Mouse (Mus musculus) neural tube, embryonic 13.5 days (tissue): ENCODE results near the gene Vmn1r93. TPM values are rescaled to one million over a fixed set of nuclear protein-coding genes. Genes with fewer than 3 reads are reported as not detected.
"Not testable (repeated sequence)": the region's sequence is repeated elsewhere in the genome, so short reads cannot be mapped to it uniquely, and the experiment has no call there.

Source experiments
- ATAC-seq: fragments of 200-750 bp; cut with Nextera tagmentation; 2 replicates; pipeline ENCODE4 v1.8.0; 2017; ENCODE audit warnings: low read depth, mild to moderate bottlenecking, moderate TSS enrichment, moderate library complexity
- H3K27ac ChIP-seq: fragments of 300-500 bp; sonication (generic); replicated peaks from 2 replicates; pipeline ENCODE4 v1.5.1; 2015; ENCODE audit warnings: moderate library complexity, mild to moderate bottlenecking, inconsistent platforms
- H3K27me3 ChIP-seq: fragments of 300-500 bp; sonication (generic); 2 replicates; pipeline ENCODE4 v1.6.1; 2015; ENCODE audit warnings: mild to moderate bottlenecking, inconsistent platforms
- H3K36me3 ChIP-seq: fragments of 300-500 bp; sonication (generic); 2 replicates; pipeline ENCODE4 v1.6.1; 2015; ENCODE audit warnings: mild to moderate bottlenecking, inconsistent platforms
- H3K4me1 ChIP-seq: fragments of 300-500 bp; sonication (generic); replicated peaks from 2 replicates; pipeline ENCODE4 v1.6.1; 2015; ENCODE audit warnings: inconsistent platforms
- H3K4me2 ChIP-seq: fragments of 300-500 bp; sonication (generic); 2 replicates; pipeline ENCODE4 v1.6.1; 2015; ENCODE audit warnings: inconsistent platforms, mild to moderate bottlenecking, moderate library complexity
- H3K4me3 ChIP-seq: fragments of 300-500 bp; sonication (generic); 2 replicates; pipeline ENCODE4 v1.5.1; 2015; ENCODE audit warnings: mild to moderate bottlenecking, inconsistent platforms
- H3K9ac ChIP-seq: fragments of 300-500 bp; sonication (generic); 2 replicates; pipeline ENCODE4 v1.6.1; 2015; ENCODE audit warnings: moderate library complexity, mild to moderate bottlenecking, inconsistent platforms
- H3K9me3 ChIP-seq: fragments of 300-500 bp; sonication (generic); 2 replicates; pipeline ENCODE4 v1.6.1; 2016; ENCODE audit warnings: inconsistent platforms
- WGBS: fragments of 180-500 bp; shearing (Covaris S2); methylation state at CpG from one replicate; pipeline ENCODE4 v1.1.7; 2015; 5-methylcytosine and 5-hydroxymethylcytosine counted together
- polyA plus RNA-seq: library from polyadenylated mRNA; unstranded; fragments of >200 nt; fragmentation: Nextera tagmentation; extraction: Ambion mirVana; gene quantifications from 2 replicates; pipeline ENCODE4 v1.2.1, GENCODE M21; 2015

The Vmn1r93 gene
- not detected in 2 replicates for polyA plus RNA-seq

DNA sequence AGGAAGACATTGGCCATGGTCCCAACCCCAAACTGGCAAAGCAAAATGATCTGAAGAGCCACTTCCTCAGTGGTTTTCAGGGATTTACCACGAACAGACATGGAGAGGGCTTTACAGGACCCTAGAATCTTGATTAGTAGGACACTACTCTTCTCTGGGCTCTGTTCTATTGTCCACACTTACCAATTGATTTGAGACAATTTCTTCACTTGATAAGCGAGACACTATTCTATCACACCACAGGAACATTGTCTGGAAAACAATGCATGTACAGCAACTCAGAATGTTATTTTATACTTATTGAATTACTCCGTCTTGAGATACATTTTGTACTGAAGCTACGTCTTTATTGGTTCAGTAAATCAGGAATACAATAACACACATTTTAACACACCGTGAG lies at the start of gene Vmn1r93:
Gene Vmn1r93, minus strand, starts transcription at position 101 of the 400 bp plus-strand sequence.
- not testable (repeated sequence) for H3K9me3 ChIP-seq, H3K4me2 ChIP-seq, H3K4me3 ChIP-seq, H3K9ac ChIP-seq, H3K27ac ChIP-seq, H3K4me1 ChIP-seq, H3K27me3 ChIP-seq, H3K36me3 ChIP-seq, ATAC-seq
- no CpG with 5 or more reads among the region's 5 CpGs for WGBS

DNA sequence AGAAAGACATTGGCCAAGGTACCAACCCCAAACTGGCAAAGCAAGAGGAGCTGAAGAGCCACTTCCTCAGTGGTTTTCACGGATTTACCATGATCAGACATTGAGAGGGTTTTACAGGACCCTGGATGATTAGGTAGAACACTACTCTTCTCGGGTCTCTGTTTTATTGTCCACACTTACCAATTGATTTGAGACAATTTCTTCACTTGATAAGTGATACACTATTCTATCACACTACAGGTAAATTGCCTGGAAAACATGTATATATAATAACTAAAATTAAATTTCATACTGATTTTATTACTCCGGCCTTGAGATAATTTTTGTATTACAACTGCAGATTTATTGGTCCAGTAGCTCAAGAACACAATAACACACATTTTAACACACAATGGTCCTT lies 29.4 kb upstream of the Vmn1r93 start, which contains the start of gene Vmn1r94:
Gene Vmn1r94, minus strand, starts transcription at position 101 of the 400 bp plus-strand sequence.
- not testable (repeated sequence) for H3K27me3 ChIP-seq, H3K9me3 ChIP-seq, ATAC-seq, H3K9ac ChIP-seq, H3K4me1 ChIP-seq, H3K36me3 ChIP-seq, H3K27ac ChIP-seq, H3K4me3 ChIP-seq, H3K4me2 ChIP-seq
- WGBS: no CpG with 5 or more reads among the region's 3 CpGs

DNA sequence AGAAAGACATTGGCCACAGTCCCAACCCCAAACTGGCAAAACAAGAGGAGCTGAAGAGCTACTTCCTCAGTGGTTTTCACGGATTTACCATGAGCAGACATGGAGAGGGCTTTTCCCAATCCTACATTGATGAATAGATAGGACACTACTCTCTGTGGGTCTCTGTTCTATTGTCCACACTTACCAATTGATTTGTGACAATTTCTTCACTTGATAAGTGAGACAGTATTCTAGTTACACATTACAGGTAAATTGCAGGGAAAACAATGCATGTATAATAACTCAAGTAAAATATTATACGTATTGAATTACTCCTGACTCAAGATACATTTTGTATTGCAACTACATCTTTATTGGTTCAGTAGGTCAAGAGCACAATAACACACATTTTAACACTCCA lies 16.4 kb downstream of the Vmn1r93 start, which contains the start of gene Gm16442:
Gene Gm16442, minus strand, starts transcription at position 101 of the 400 bp plus-strand sequence.
- H3K9ac ChIP-seq: not testable (repeated sequence)
- WGBS: no CpG with 5 or more reads among the region's 2 CpGs

DNA sequence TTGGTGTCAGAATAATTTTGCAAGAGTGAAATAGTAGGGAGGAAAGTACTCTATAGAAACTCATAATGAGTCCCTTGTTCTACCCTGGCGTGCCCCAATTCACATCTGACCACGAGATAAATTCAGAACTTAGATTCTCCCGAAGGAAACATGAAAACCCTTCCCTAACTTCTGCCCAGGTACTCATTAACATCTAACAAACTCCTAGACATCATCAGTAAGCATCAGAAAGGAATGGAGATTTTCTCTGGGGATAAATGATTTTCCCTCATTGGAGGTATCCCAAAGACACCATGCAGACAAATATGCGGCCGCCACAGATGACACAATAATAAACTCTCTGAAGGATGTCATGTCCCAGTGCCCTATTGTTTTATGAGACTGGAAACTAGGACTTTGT lies 39.5 kb downstream of the Vmn1r93 start, which contains the start of gene Vmn1r91:
Gene Vmn1r91, plus strand, starts transcription at position 301 of the 400 bp plus-strand sequence.
- not testable (repeated sequence) for ATAC-seq, H3K27me3 ChIP-seq, H3K36me3 ChIP-seq, H3K4me1 ChIP-seq, H3K9ac ChIP-seq, H3K9me3 ChIP-seq, H3K27ac ChIP-seq, H3K4me3 ChIP-seq, H3K4me2 ChIP-seq
- whole genome bisulfite sequencing: 84% methylated on average over 5 of the region's 5 CpGs

More for the DNA sequence above, 16.4 kb downstream of the Vmn1r93 start, which contains the start of gene Gm16442:
- H3K4me1 ChIP-seq, H3K27me3 ChIP-seq, H3K4me3 ChIP-seq, H3K9me3 ChIP-seq, H3K4me2 ChIP-seq, ATAC-seq, H3K36me3 ChIP-seq, H3K27ac ChIP-seq: not testable (repeated sequence)

Other genes starting within 250 kb of the Vmn1r93 start
- gene Pvr, start 217.9 kb downstream of the Vmn1r93 start, polyA plus RNA-seq: 8.9 and 10.3 TPM in 2 replicates
- gene Igsf23, start 188.3 kb downstream of the Vmn1r93 start, polyA plus RNA-seq: not detected in 2 replicates
- not detected in 2 replicates for gene Ceacam20, start 173.7 kb downstream of the Vmn1r93 start, polyA plus RNA-seq
- not detected in 2 replicates for gene Nlrp9b, start 147.6 kb downstream of the Vmn1r93 start, polyA plus RNA-seq
- gene Vmn1r91, start 39.4 kb downstream of the Vmn1r93 start, polyA plus RNA-seq: not detected in 2 replicates
- gene Gm16442, start 16.5 kb downstream of the Vmn1r93 start, polyA plus RNA-seq: not detected in 2 replicates
- gene Vmn1r94, start 29.3 kb upstream of the Vmn1r93 start, polyA plus RNA-seq: not detected in 2 replicates
- gene Vmn1r95, start 54.6 kb upstream of the Vmn1r93 start, polyA plus RNA-seq: not detected in 2 replicates
- gene Gm6164, start 66.5 kb upstream of the Vmn1r93 start, polyA plus RNA-seq: not detected in 2 replicates
- not detected in 2 replicates for gene Gm4498, start 94.7 kb upstream of the Vmn1r93 start, polyA plus RNA-seq
- gene Gm5890, start 123.7 kb upstream of the Vmn1r93 start, polyA plus RNA-seq: not detected in 2 replicates
- not detected in 2 replicates for gene Gm4133, start 195.0 kb upstream of the Vmn1r93 start, polyA plus RNA-seq
- not detected in 2 replicates for gene Gm5728, start 236.3 kb upstream of the Vmn1r93 start, polyA plus RNA-seq